In genomic region chr2:35811801-35812560, GRCm38 (mm10) we compare ENCODE assay signal across 12 mouse cellular contexts.
DNase-seq lines count a peak whose midpoint lies in the region; ATAC-seq and TF ChIP-seq lines count a peak whose summit lies in the region.
"Had no signal": no experiment of that assay in that cellular context is flagged by ENCODE, and none has a peak within 500 bp of the region (broad histone marks: within the 10 kb centered on the region; RNA-seq: fewer than 3 reads in every experiment).

No protein-coding gene starts in this region.

- H3K4me2 ChIP-seq in forebrain, embryonic 16.5 days (ENCODE audit: low read length), result no peak overlapping the region
- H3K4me2 ChIP-seq: heart, embryonic 13.5 days; liver, embryonic 13.5 days had no signal

- H3K27ac ChIP-seq in MEL (ENCODE audit: control insufficient read depth, low read depth, low read length), result no peak overlapping the region
- H3K27ac ChIP-seq in forebrain, embryonic 16.5 days (ENCODE audit: low read length), result no peak overlapping the region
- no peak overlapping the region for H3K27ac ChIP-seq in thymus, adult 2 months (ENCODE audit: control insufficient read depth, insufficient read depth, low read length)
- H3K27ac ChIP-seq: heart, embryonic 13.5 days; liver, embryonic 13.5 days had no signal

- TF ChIP-seq POLR2A in MEL (IDR thresholded peaks at IDR 0.05; ENCODE audit: control insufficient read depth in 1 of 2, insufficient read depth in 1 of 2, low read depth in 1 of 2, low read length in 2 of 2, poor library complexity in 1 of 2), result no peak
- no peak for TF ChIP-seq POLR2A in thymus, adult 2 months (IDR thresholded peaks at IDR 0.05; ENCODE audit: control insufficient read depth, extremely low read depth, insufficient read depth, low read length, poor library complexity)

- no peaks in the 10 kb centered on the region for H3K4me1 ChIP-seq in MEL (ENCODE audit: control insufficient read depth in 1 of 2, insufficient read depth in 2 of 2, low read length in 2 of 2)
- H3K4me1 ChIP-seq in forebrain, embryonic 16.5 days (replicated peaks; ENCODE audit: control insufficient read depth, insufficient read depth, low read length), result peaks cover 18% of the 10 kb centered on the region
- H3K4me1 ChIP-seq in thymus, adult 2 months (replicated peaks; ENCODE audit: control insufficient read depth, insufficient read depth, low read length), result no peaks in the 10 kb centered on the region
- H3K4me1 ChIP-seq: liver, embryonic 13.5 days had no signal

- no peaks in the 10 kb centered on the region for H3K79me2 ChIP-seq in MEL (ENCODE audit: control insufficient read depth, insufficient read depth, low read length, poor library complexity)

- no peak overlapping the region for H3K9ac ChIP-seq in MEL (ENCODE audit: control insufficient read depth, low read depth, low read length, poor library complexity, severe bottlenecking)
- no peak overlapping the region for H3K9ac ChIP-seq in forebrain, embryonic 16.5 days (replicated peaks; ENCODE audit: low read depth, low read length)
- H3K9ac ChIP-seq: heart, embryonic 13.5 days; liver, embryonic 13.5 days had no signal

- TF ChIP-seq CTCF in MEL (IDR thresholded peaks at IDR 0.05 in 2 of 3, conservative IDR thresholded peaks at IDR 0.05 in 1 of 3; ENCODE audit: control insufficient read depth in 1 of 3, insufficient read depth in 1 of 3, low read depth in 2 of 3, low read length in 3 of 3, poor library complexity in 1 of 3, severe bottlenecking in 1 of 3), result no peak
- no peak for TF ChIP-seq CTCF in thymus, adult 2 months (IDR thresholded peaks at IDR 0.05; ENCODE audit: borderline replicate concordance, control insufficient read depth, extremely low read depth, insufficient read depth, low read length, poor library complexity)

- no peak overlapping the region for H3K4me3 ChIP-seq in MEL (ENCODE audit: control insufficient read depth in 1 of 2, insufficient read depth in 1 of 2, low read depth in 2 of 2, low read length in 2 of 2)
- H3K4me3 ChIP-seq in forebrain, embryonic 16.5 days (replicated peaks; ENCODE audit: low read length), result no peak overlapping the region
- no peak overlapping the region for H3K4me3 ChIP-seq in thymus, adult 2 months (ENCODE audit: control insufficient read depth, insufficient read depth, low read length)
- H3K4me3 ChIP-seq: heart, embryonic 13.5 days; liver, embryonic 13.5 days had no signal

- no peak for TF ChIP-seq EP300 in MEL (IDR thresholded peaks at IDR 0.05; ENCODE audit: low read depth in 1 of 2, low read length in 2 of 2)

- no peak for ATAC-seq in cerebellum, adult (ENCODE audit: insufficient number of reproducible peaks, low FRiP score, low TSS enrichment)
- ATAC-seq in forebrain, embryonic 16.5 days, result peak; percentile 64

- no peaks in the 10 kb centered on the region for H3K36me3 ChIP-seq in MEL (ENCODE audit: control insufficient read depth in 1 of 2, insufficient read depth in 2 of 2, low read length in 2 of 2)
- no peaks in the 10 kb centered on the region for H3K36me3 ChIP-seq in forebrain, embryonic 16.5 days (ENCODE audit: control insufficient read depth, insufficient read depth)
- H3K36me3 ChIP-seq in thymus, adult 2 months (ENCODE audit: control insufficient read depth, insufficient read depth, low read length), result no peaks in the 10 kb centered on the region
- H3K36me3 ChIP-seq: heart, embryonic 13.5 days; liver, embryonic 13.5 days had no signal

- no peaks in the 10 kb centered on the region for H3K27me3 ChIP-seq in MEL (ENCODE audit: control insufficient read depth in 1 of 2, insufficient read depth in 2 of 2, low read length in 2 of 2)
- H3K27me3 ChIP-seq in forebrain, embryonic 16.5 days (replicated peaks; ENCODE audit: control insufficient read depth, insufficient read depth, low read length), result no peaks in the 10 kb centered on the region
- no peaks in the 10 kb centered on the region for H3K27me3 ChIP-seq in thymus, adult 2 months (ENCODE audit: control insufficient read depth, insufficient read depth, low read length)

- TF ChIP-seq RAD21 in MEL (IDR thresholded peaks at IDR 0.05; ENCODE audit: low read depth, low read length), result no peak

- peak; percentile 13 to 44 for DNase-seq in cerebellum, postnatal 25 days
- peak; percentile 22 to 31 for DNase-seq in left cerebral cortex, adult 18-20 months (ENCODE audit: low spot score in 2 of 2)
- DNase-seq in left cerebral cortex, adult 11 months (ENCODE audit: low spot score), result no peak
- DNase-seq in MEL (ENCODE audit: low read depth, low spot score), result no peak
- DNase-seq in thymus, adult 2 months, result no peak
- no peak for DNase-seq in spleen, adult 12 weeks (ENCODE audit: low spot score)
- DNase-seq: B cell, adult 2 months; cerebellum, adult 9-11 months; liver, embryonic 13.5 days had no signal

- no peaks in the 10 kb centered on the region for H3K9me3 ChIP-seq in MEL (replicated peaks; ENCODE audit: insufficient read depth, low read length)
- H3K9me3 ChIP-seq in forebrain, embryonic 16.5 days (ENCODE audit: control insufficient read depth, low read length), result no peaks in the 10 kb centered on the region
- H3K9me3 ChIP-seq: heart, embryonic 13.5 days; liver, embryonic 13.5 days had no signal

- 61% methylated on average over 14 of the region's 14 CpGs for WGBS in forebrain, embryonic 16.5 days
- 85% methylated on average over 14 of the region's 14 CpGs for WGBS in thymus, adult 2 months

TF ChIP-seq in MEL, 35 proteins besides CTCF, POLR2A, EP300 and RAD21:
- no peak for TF ChIP-seq TAL1 (IDR thresholded peaks at IDR 0.05; ENCODE audit: low read length)
- TF ChIP-seq BHLHE40 (IDR thresholded peaks at IDR 0.05; ENCODE audit: borderline replicate concordance, low read depth, low read length), result peak; percentile 51; the same call in 1 of the 2 replicates
TF ChIP-seq in MEL: peak in this region for 1.

Comparison
In these comparisons a context has a peak if more than half of its experiments do, and no peak if none do; other contexts are left out.
1. DNase-seq: peak in cerebellum, postnatal 25 days (2 of 2) and left cerebral cortex, adult 18-20 months (2 of 2); none in left cerebral cortex, adult 11 months (single experiment), MEL (single experiment), thymus, adult 2 months (single experiment) and spleen, adult 12 weeks (single experiment).